Mouse (Mus musculus): Measurements from ENCODE around the gene Syt13.
A peak's percentile ranks its signal among the peaks of the same experiment; 100 is the strongest.

Gene Syt13

DNA sequence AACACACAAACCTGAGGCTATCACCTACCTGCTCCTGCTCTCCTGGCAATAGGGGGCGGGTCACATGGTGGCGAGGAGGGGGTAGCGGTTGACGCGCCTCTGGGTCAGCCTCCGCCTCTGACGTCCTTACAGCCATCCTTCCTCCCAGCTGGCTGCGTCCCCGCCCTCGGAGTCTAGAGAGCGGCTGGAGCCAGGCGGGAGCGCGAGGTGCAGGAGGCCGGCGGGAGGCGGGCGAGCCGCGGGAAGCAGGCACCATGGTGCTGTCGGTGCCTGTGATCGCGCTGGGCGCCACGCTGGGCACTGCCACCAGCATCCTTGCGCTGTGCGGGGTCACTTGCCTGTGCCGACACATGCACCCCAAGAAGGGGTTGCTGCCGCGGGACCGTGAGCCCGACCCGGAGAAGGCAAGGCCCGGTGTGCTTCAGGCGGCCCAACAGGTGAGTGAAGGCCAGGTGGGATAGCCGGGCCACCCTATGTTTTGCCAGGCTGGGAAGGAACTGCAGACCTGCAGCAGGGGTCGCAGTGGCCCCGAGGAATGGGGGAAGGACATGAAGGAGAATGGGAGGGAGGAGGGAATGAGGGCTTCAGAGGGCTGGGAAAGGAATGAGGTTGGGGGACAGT lies at the start of gene Syt13:
TSS of gene Syt13 (plus strand) at position 166 of the 621 bp plus-strand sequence.
- peak; percentile 45 for DNase-seq

GRCm38 (mm10) chr2:92866616-92867015 lies 48.3 kb upstream of the Syt13 start:
- DNase-seq = no peak

DNA sequence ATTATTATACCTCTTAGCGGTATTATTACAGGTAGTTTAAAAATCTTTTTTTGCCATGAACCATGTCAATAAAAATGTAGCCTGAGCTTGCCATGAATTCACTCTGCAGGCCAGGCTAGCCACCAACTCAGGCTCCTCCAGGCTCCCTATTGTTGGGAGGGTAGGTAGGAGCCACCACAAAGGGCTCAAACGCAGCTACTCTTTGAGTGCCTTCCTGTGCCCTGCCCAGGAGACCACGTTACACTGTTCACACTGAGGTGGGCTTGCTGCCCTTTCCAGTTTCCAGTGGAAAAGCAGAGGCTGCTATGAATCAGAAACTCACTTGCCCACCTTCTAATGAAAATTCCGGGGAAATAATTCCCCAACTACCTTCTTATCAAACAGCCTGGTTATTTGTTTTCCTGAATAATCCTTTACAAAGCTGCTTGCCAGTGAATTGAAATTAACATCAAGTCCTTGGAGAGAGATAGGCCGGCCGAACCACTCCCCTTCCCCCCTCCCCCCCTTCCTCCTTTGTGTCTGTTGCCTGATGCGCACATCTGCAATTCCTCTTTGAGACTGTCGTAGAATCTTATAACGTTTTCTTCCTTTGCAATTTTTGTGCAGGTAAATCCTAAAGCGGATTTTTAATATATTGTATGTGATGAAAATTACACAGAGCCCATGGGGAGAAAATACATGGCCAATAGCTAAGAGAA lies 44.6 kb upstream of the Syt13 start:
- no peak for DNase-seq

DNA sequence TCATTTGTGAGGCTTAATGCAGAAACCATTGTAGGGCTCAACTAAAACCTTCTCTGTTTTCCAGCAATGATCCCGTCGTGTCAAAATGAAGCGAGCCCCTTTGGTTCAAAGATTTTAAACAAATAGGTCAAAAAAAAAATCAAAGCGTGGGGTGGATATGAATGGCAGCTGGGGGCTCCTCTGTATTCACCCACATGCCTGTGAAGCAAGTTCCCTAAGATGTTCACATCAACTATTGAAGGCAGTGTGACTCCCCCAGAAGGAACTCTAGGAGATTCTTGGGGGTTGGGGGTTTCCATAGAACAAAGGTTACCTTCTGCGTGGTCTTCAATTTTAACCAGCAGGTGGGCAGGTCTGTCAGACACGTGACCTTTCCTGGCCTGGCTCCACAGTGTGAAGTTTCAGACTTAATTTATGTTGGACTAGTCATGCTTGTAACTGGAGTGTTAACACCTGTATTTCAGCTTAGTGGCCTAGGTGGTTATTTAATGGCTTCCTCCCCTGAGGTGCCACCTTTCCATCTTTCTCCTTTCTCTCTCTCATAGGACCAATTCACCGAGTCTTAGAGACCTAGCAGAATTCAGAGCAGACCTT lies 43.7 kb upstream of the Syt13 start:
- DNase-seq = no peak

DNA sequence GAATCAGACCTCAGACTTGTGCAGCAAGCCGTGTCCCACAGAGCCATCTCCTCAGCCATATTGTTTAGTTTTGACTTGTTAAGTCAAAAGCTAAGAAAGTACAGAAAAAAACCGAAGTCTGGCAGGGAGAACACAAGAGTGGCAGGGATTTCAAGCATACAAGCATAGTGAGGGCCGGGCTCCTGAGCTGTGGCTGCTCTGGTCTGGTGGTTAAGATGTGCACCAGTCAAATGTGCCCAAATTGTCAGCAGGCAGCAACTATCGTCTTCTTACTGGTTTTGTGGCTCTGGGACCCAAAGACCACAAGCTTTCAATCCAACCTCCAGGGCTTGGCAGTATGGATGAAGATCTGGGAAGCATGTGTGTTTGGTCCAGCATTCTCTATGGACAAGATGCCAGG lies 42.2 kb upstream of the Syt13 start:
- DNase-seq = no peak

DNA sequence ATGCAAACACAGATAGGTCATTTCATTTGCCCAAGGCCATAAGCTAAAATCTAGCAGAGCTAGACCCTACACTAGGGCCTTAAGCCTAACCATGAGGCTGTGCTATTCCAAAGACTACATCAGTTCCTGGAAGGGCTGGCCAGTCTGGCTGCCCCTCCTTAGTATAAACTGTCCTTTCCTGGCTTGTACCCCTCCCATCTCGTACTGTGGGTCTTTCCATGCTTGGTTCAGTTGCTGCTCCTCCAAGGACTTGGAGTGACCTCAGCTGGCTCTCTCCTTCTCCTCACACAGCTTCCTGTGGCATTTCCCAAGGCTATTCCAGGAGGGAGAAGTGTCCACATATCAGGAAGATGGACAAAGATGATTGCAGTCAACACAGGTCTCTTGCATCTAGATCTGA lies 40.3 kb upstream of the Syt13 start:
- DNase-seq = no peak

GRCm38 (mm10) chr2:92877488-92877887 lies 37.4 kb upstream of the Syt13 start:
- DNase-seq = no peak

- DNase-seq = peak in 1 of 2 experiments; percentile 13
These were observed 31.6 kb upstream of the Syt13 start for GRCm38 (mm10) chr2:92883039-92883911.

DNA sequence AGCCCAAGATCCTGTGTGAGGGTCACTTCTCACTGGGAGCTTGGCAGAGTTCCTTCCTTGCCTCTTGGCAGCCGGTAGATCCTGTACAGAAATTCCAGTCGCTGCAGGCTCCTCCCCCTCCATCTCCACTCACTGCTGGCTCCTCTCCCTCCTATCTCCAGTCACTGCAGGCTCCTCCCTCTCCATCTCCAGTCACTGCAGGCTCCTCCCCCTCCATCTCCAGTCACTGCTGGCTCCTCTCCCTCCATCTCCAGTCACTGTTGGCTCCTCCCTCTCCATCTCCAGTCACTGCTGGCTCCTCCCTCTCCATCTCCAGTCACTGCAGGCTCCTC lies 31.0 kb upstream of the Syt13 start:
- no peak for DNase-seq

- DNase-seq = no peak
These were observed 29.9 kb upstream of the Syt13 start for GRCm38 (mm10) chr2:92884976-92885375.

DNA sequence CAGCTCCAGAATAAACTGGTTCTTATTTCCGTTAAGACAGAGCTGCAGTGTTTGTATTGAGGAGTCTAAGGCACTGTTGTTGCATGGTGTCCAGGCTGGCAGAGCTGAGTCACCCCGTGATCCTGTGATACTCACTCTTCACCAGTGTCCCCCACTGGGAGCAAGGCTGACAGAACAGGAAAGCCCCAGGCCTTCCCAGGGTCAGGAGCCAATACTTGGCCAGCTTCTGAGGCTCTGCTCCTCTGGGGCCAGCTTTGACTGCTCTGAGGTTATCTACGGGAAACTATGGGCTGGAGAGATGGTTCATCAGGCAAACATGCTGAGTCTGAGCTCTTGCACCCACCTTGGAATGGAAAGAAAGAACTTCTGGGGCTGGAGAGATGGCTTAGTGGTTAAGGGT lies 28.0 kb upstream of the Syt13 start:
- DNase-seq = no peak

GRCm38 (mm10) chr2:92892524-92892923 lies 22.4 kb upstream of the Syt13 start:
- no peak for DNase-seq

- DNase-seq = no peak
These were observed 11.2 kb upstream of the Syt13 start for GRCm38 (mm10) chr2:92903650-92904049.

DNA sequence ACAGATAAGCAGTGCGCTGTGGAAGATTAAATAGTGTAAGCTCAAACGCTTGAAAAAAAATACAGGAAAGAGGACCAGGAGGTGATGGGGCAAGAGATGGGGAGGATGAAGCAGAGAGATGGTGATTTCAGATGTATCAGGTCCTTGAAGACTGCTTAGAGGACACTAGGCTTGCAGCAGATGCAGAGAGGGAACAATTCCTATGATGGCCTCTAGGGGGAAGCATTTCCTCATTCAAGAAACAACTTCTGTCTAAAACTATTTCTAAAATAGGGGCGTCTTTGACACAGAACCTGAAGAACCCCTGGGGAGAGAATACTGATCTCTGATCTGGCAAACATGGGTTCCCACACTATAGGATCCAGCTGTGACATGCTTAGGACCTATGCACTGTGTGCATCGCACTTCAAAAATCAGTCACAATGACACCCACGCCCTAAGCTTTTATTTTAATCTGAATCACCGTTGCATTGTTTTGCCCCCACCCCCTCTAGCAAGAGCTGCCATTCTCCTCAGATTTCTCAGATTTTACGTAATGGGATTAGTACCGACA lies 10.5 kb upstream of the Syt13 start:
- DNase-seq = no peak

DNA sequence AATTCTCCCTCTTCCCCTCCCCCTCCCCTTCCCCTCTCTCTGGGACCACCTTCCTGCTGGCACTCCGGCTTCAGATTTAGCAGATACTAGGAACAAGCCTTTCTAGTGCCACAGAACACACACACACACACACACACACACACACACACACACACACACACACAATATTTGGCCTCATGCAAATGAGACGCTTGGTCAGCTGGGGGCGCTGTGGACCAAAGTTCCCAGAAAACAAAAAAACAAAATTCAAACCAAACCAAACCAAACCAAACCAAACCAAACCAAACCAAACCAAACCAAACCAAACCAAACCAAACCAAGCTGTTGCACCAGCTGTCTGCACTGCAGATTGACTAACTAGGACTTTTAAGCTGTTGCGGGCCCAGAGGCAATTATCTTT lies 4.5 kb upstream of the Syt13 start:
- no peak for DNase-seq

DNA sequence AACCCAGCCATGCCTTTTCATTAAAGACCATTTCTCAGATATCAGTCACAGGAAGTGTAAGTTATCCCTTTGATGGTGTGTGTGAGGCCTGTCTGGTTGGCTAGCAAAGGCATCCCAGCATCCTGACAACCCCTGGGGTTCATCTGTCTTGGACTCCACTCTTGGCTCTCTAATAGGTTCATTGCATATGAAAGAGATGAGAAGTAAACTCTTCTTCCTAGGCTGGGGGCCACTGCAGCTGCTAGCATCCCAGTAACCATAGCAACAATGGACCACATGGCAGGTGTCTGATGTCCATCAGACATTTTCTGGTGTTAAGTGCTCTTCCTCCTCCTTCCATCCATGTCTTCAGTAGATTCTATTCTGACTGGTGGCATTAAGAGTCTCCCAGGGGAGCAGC lies 2.6 kb upstream of the Syt13 start:
- no peak for DNase-seq

GRCm38 (mm10) chr2:92913295-92913694 lies 1.6 kb upstream of the Syt13 start:
- DNase-seq = no peak

DNA sequence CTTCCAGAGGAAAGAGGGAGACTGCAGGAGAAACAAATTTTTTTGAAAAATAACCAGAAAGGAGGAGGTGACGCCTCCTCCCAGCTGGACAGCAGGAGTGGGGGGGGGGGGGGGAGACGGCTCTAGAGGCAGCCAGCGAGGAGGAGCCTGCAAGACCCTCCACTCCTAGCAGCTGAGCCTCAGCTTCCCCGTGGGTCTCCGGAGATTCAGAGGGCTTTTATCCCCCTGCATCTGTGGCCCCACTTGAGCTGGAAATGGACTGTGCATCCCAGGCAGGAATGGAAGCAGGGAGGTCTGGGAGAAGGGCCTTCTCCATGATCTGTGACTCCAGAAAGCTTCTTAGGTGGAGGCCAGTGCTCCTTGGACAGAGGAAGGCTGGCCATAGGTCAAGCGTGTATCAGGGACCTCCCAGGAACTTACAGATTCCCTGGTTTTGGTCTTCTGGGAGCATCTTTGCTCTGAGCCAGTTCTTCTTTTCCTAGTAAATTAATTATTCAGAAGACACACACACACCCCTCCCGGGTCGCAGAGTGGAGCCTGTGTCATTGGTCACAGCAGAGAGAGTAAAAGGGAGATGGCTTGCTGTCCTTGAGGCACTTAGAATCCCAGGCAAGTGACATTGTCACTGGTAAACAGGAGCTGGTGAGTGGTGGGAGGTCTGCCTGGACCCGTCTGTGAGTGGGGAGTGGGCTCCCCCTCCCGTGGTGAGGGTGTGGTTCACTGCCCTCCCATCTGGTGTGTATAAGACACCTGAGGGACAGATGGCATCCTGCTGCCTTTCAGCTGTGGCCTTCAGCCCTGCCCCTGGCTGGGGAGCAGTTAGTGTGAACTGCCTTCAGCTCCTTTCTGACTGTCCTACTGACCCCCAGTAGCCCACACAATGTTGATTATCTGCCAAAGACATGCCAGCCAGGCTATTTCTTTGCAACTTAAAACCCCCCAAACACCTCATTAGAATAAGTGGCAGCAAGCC lies 1.0 kb downstream of the Syt13 start:
- no peak for DNase-seq

GRCm38 (mm10) chr2:92917405-92918142 lies 2.7 kb downstream of the Syt13 start:
- no peak for DNase-seq

- no peak for DNase-seq
These were observed 5.8 kb downstream of the Syt13 start for GRCm38 (mm10) chr2:92920709-92921108.

- no peak for DNase-seq
These were observed 9.9 kb downstream of the Syt13 start for GRCm38 (mm10) chr2:92924677-92925259.

Data from thymus, adult 18-20 months (tissue).